Mouse (Mus musculus) embryonic fibroblast, embryonic 13.5 days (primary cell): ENCODE results near the gene Ccdc126.

ENCODE experiments used
- CTCF ChIP-seq: IDR thresholded peaks from 2 replicates; pipeline ENCODE4 v1.5.1; 2011; ENCODE audit warnings: mild to moderate bottlenecking, control low read depth, low read length, moderate library complexity, borderline replicate concordance; ENCODE audit not compliant: insufficient read depth
- POLR2A ChIP-seq: IDR thresholded peaks from 2 replicates; pipeline ENCODE4 v1.6.1; 2011; ENCODE audit warnings: low read depth, mild to moderate bottlenecking, control low read depth, low read length, moderate library complexity

- TF ChIP-seq CTCF: no peak
- TF ChIP-seq POLR2A: no peak
Observed at GRCm38 (mm10) chr6:49319595-49320315, 681 bp downstream of the Ccdc126 start.
